In genomic region chr6:127902559-127902958, GRCm38 (mm10) we compare ENCODE assay signal across 25 mouse cellular contexts. TPM values are rescaled to one million over a fixed set of nuclear protein-coding genes. Genes with fewer than 3 reads are reported as not detected.
DNase-seq lines count a peak whose midpoint lies in the region; TF ChIP-seq lines count a peak whose summit lies in the region.
"Had no signal": no experiment of that assay in that cellular context is flagged by ENCODE, and none has a peak within 500 bp of the region (broad histone marks: within the 10 kb centered on the region; RNA-seq: fewer than 3 reads in every experiment).

No protein-coding gene starts in this region.

- H3K4me3 ChIP-seq in cortical plate, adult 2 months (ENCODE audit: insufficient read depth, low read length): no peak overlapping the region
- H3K4me3 ChIP-seq: forebrain, embryonic 13.5 days; hindbrain, embryonic 10.5 days; hindbrain, embryonic 15.5 days; layer of hippocampus, adult 2 months; midbrain, embryonic 15.5 days had no signal

- H3K27ac ChIP-seq in cortical plate, adult 2 months (ENCODE audit: insufficient read depth, low read length): 0 out of 2 replicates have a peak overlapping the region, but pooled peaks have one; percentile 24
- H3K27ac ChIP-seq: forebrain, embryonic 13.5 days; hindbrain, embryonic 10.5 days; hindbrain, embryonic 15.5 days; layer of hippocampus, adult 2 months; liver, embryonic 14.5 days; midbrain, embryonic 15.5 days had no signal

- peak; percentile 48 to 58 for DNase-seq in left cerebral cortex, adult 18-20 months (ENCODE audit: low spot score in 2 of 2)
- DNase-seq in left cerebral cortex, postnatal 10 days (ENCODE audit: extremely low spot score in 1 of 2, low spot score in 2 of 2): no peak
- peak; percentile 38 for DNase-seq in NIH3T3 (ENCODE audit: low read depth)
- peak; percentile 56 to 74 for DNase-seq in left cerebral cortex, postnatal 36 days (ENCODE audit: low spot score in 2 of 2)
- DNase-seq in lung, adult 18-20 months: no peak
- no peak for DNase-seq in kidney, adult 11 months
- DNase-seq: adrenal gland, postnatal 25 days; cerebellum, adult 18-20 months; cerebellum, postnatal 14 days; heart, postnatal 14 days; kidney, adult 2 months; kidney, postnatal 36 days; liver; lung, embryonic 14.5 days; lung, postnatal 14 days had no signal

- no peak for TF ChIP-seq CTCF in cortical plate, adult 2 months (IDR thresholded peaks at IDR 0.05; ENCODE audit: extremely low read depth, insufficient read depth, low read length)

- intact Hi-C loops in left cerebral cortex, postnatal 10 days (cut with DNase I): no loop called here
- intact Hi-C loops in left cerebral cortex, postnatal 36 days (cut with DNase I): no loop called here

- peak; percentile 45; the same call in 1 of the 2 replicates for TF ChIP-seq POLR2A in cortical plate, adult 2 months (IDR thresholded peaks at IDR 0.05; ENCODE audit: extremely low read depth, insufficient read depth, low read length)

- H3K4me1 ChIP-seq in cortical plate, adult 2 months (ENCODE audit: control insufficient read depth, insufficient read depth, low read length): peaks cover 3% of the 10 kb centered on the region
- H3K4me1 ChIP-seq: hindbrain, embryonic 10.5 days; midbrain, embryonic 15.5 days had no signal

RNA-seq across cellular contexts. Expression of gene Tspan11, which starts 15.2 kb away (rescaled TPM):
- total RNA-seq in left cerebral cortex, adult 18-20 months (2021): 1 to 10 TPM; 4.6 to 6.3 TPM
- total RNA-seq in left cerebral cortex, postnatal 10 days (2021): 1 to 10 TPM; 1.7 to 1.9 TPM
- polyA plus RNA-seq in cortical plate, adult 2 months (2012; rRNA removed): 5.2 and 5.3 TPM in 2 replicates
- total RNA-seq in left cerebral cortex, postnatal 36 days (2021): 1 to 10 TPM; 6.2 to 7.9 TPM
- total RNA-seq: neutrophil, adult 5-6 weeks had no signal
- polyA plus RNA-seq: CD4-positive, CD25-positive, alpha-beta regulatory T cell, adult 4 months; inflammation-experienced regulatory T-cells, adult 6 months had no signal

Comparison
In these comparisons a context has a peak if more than half of its experiments do, and no peak if none do; other contexts are left out.
1. DNase-seq: peak in left cerebral cortex, adult 18-20 months (2 of 2), NIH3T3 (single experiment) and left cerebral cortex, postnatal 36 days (2 of 2); none in left cerebral cortex, postnatal 10 days (0 of 2), lung, adult 18-20 months (0 of 2) and kidney, adult 11 months (single experiment).